Mouse (Mus musculus) intestine, embryonic 14.5 days (tissue): Measurements from ENCODE around the gene Smchd1. TPM values are rescaled to one million over a fixed set of nuclear protein-coding genes. Genes with fewer than 3 reads are reported as not detected.

ENCODE experiments used
- ATAC-seq: fragments of 200-750 bp; cut with Nextera tagmentation; replicated peaks from 2 replicates; pipeline ENCODE4 v1.8.0; 2017; ENCODE audit warnings: low read depth, moderate number of reproducible peaks, moderate TSS enrichment, moderate library complexity; ENCODE audit not compliant: low FRiP score, low TSS enrichment
- DNase-seq: peaks from one replicate; pipeline ENCODE4 v3.0.0-alpha.2; 2018; ENCODE audit warnings: low spot score
- H3K27ac ChIP-seq: fragments of 300-500 bp; sonication (generic); 2 replicates; pipeline ENCODE4 v1.5.1; 2014; ENCODE audit warnings: low read depth, mild to moderate bottlenecking, control low read depth
- H3K27me3 ChIP-seq: fragments of 300-500 bp; sonication (generic); replicated peaks from 2 replicates; pipeline ENCODE4 v1.6.1; 2014; ENCODE audit warnings: low read length, control low read depth; ENCODE audit not compliant: control insufficient read depth, insufficient read depth
- H3K36me3 ChIP-seq: fragments of 300-500 bp; sonication (generic); 2 replicates; pipeline ENCODE4 v1.6.1; 2014; ENCODE audit warnings: low read length, control low read depth; ENCODE audit not compliant: control insufficient read depth, insufficient read depth
- H3K4me1 ChIP-seq: fragments of 300-500 bp; sonication (generic); replicated peaks from 2 replicates; pipeline ENCODE4 v1.6.1; 2014; ENCODE audit warnings: low read length, control low read depth, mixed read lengths; ENCODE audit not compliant: control insufficient read depth, insufficient read depth
- H3K4me2 ChIP-seq: fragments of 300-500 bp; sonication (generic); 2 replicates; pipeline ENCODE4 v1.6.1; 2014; ENCODE audit warnings: low read length
- H3K4me3 ChIP-seq: fragments of 300-500 bp; sonication (generic); 2 replicates; pipeline ENCODE4 v1.5.1; 2014; ENCODE audit warnings: low read depth, low read length, control low read depth, mixed read lengths
- H3K9ac ChIP-seq: fragments of 300-500 bp; sonication (generic); 2 replicates; pipeline ENCODE4 v1.6.1; 2014; ENCODE audit warnings: mild to moderate bottlenecking, low read length
- H3K9me3 ChIP-seq: fragments of 300-500 bp; sonication (generic); 2 replicates; pipeline ENCODE4 v1.6.1; 2016; ENCODE audit warnings: low read length, control low read depth; ENCODE audit not compliant: control insufficient read depth
- whole genome bisulfite sequencing: fragments of 180-500 bp; shearing (Covaris S2); extraction: QIAGEN DNeasy Blood & Tissue Kit; methylation state at CpG from one replicate; pipeline ENCODE4 v1.1.7; 2014; 5-methylcytosine and 5-hydroxymethylcytosine counted together
- polyA plus RNA-seq: library from polyadenylated mRNA; unstranded; fragments of >200 nt; fragmentation: Nextera tagmentation; extraction: Ambion mirVana; gene quantifications from 2 replicates; pipeline ENCODE4 v1.2.1, GENCODE M21; 2014

The Smchd1 gene
- 81.8 and 83.5 TPM in 2 replicates for polyA plus RNA-seq

DNA sequence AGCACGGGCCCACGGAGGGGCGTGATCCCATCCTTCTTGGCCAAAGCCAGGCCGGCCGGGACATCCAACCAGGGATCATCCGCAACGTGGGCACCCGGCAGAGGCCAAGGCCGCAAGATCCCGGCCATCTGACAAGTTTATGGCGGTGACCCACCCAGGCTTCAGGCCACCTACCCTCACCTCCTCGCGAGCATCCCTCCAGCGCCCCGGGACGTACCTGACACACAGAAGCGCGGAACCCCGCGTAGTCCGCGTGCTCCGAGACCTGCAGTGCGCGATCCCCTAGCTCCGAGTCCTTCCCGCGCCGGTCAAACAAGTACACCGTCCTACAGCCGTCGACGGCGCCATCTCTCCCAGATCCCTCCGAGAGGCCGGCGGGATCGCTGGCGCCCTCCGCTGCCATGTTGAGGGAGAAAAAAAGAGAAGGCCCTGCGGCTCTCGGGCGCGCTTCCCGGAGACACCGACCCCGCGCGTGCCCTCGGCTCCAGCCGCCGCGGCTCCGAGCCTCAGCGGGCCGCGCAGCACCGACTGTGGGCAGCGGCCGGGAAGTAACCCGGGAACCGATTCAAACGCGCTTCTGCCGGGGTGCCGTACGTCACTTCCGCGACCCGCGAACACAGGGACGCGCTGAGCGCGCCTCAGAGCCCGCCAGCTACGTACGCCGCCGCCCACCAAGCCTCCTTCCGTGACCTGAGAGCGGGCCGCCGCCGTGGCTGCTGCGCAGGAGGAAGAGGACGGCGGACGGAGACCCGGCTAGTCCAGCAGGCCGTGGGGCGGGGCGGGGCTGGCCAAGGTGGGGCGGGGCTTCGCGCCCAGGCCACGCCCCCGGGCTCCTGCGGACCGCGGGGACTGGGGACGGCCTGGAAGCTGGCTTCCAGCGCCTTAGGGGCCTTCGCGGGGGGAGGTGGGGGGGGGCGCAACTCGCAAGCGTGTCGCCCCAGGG is at the start of gene Smchd1:
TSS of gene Smchd1 (minus strand) at position 582 of the 943 bp plus-strand sequence.
- DNase-seq (peak; percentile 92), ATAC-seq (peak; percentile 93)
- peaks cover 9% of the 10 kb centered on the region; the same call in 1 of the 2 replicates for H3K4me1 ChIP-seq
- no peaks in the 10 kb centered on the region for H3K36me3 ChIP-seq
- H3K27ac ChIP-seq = peak within 1 kb of the TSS; percentile 86
- no peaks in the 10 kb centered on the region for H3K27me3 ChIP-seq
- under 1% methylated on average over 83 of the region's 109 CpGs for WGBS
- no peaks in the 10 kb centered on the region for H3K9me3 ChIP-seq
- peak within 1 kb of the TSS; percentile 52 for H3K4me2 ChIP-seq
- H3K4me3 ChIP-seq = peak within 1 kb of the TSS; percentile 86
- peak within 1 kb of the TSS; percentile 64 for H3K9ac ChIP-seq

DNA sequence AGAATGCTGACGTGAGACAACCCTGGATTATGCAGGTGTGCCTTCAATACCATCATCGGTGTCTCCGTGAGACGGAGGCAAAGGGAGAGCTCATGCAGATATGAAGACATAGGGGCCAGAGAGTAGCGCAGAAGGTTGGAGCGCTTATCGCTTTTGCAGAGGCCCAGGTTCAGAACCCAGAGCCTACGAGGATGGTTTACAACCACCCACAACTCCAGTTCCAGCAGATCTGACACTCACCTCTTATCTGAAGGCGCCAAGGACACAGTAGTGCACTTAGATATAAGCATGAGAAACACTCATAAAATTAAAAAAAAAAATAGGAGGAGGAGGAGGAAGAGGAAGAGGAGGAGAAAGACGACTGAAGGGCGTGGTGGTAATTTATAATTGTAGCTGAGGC is 35.2 kb upstream of the Smchd1 start:
- Histone ChIP-seq H3K9ac (no peak overlapping the region), H3K4me2 (no peak overlapping the region), H3K4me1 (no peaks in the 10 kb centered on the region), H3K27ac (no peak overlapping the region), H3K27me3 (no peaks in the 10 kb centered on the region), H3K9me3 (no peaks in the 10 kb centered on the region), H3K36me3 (peaks cover 88% of the 10 kb centered on the region), H3K4me3 (no peak overlapping the region)
- ATAC-seq (no peak), DNase-seq (no peak)
- WGBS = 95% methylated on average over 11 of the region's 11 CpGs

DNA sequence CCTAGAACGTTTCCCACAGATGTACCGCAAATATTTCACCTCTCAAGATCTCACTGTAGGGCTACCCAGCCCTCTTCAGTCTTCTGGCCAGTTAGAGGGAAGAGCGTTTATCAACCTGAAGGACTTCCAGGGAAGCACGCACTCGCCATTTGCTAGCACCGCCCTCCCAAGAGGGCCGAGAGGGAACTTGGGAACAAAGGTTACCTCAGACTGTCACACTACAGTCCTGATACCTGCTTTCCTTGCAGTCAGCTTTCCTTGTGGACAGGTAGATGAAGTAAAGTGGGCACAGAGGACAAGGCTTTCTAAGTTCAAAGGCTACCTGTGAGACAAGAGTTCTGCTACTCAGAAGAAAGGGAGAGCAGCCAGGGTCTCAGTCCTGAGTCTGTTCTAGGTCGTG is 31.7 kb upstream of the Smchd1 start:
- Histone ChIP-seq H3K4me2 (no peak overlapping the region), H3K9me3 (no peaks in the 10 kb centered on the region), H3K9ac (no peak overlapping the region), H3K36me3 (peaks cover 83% of the 10 kb centered on the region), H3K27me3 (no peaks in the 10 kb centered on the region), H3K4me1 (no peaks in the 10 kb centered on the region), H3K4me3 (no peak overlapping the region), H3K27ac (no peak overlapping the region)
- no peak for DNase-seq
- no peak for ATAC-seq
- 88% methylated on average over 8 of the region's 8 CpGs for WGBS

DNA sequence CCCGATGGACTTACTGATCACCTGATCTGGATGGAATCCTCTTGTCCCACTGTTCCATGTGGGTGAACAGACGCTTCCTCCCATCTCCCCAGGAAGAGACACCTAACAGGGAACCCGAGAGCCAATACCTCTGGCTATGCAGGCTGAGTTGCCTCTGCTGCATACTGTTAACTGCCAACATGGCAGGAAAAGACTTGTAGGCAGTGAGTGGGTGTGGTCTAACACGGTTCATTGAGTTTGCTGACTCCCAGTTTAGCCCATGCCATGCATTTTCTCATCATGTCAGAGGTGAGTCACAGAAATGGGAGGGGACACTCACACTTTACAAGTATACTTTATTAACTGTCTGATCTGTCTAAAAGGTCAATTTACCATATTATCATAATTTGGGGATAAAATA is 20.6 kb upstream of the Smchd1 start:
- Histone ChIP-seq H3K4me2 (no peak overlapping the region), H3K9me3 (no peaks in the 10 kb centered on the region), H3K27ac (no peak overlapping the region), H3K4me1 (no peaks in the 10 kb centered on the region), H3K4me3 (no peak overlapping the region), H3K9ac (no peak overlapping the region), H3K27me3 (no peaks in the 10 kb centered on the region), H3K36me3 (peaks cover 57% of the 10 kb centered on the region)
- DNase-seq = no peak
- no peak for ATAC-seq
- WGBS = 93% methylated on average over 4 of the region's 4 CpGs

DNA sequence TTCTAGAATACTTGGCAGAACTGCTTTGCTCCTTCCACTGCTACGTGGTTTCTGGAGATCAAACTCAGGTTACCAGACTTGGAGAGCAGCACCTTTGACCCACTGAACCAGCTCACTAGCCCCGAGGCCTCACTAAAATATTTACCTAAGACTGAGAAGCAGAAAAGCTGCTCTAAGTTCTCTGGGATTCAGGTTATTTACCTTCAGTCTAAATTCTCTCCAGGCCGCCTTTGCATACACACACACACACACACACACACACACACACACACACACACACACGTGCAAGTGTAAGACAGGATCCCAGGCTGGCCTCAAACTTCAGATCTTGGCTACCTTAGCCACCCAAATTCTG is 16.2 kb upstream of the Smchd1 start:
- no peak overlapping the region for H3K4me3 ChIP-seq
- peaks cover 17% of the 10 kb centered on the region for H3K36me3 ChIP-seq
- H3K27ac ChIP-seq = no peak overlapping the region
- DNase-seq = no peak
- H3K4me1 ChIP-seq = 0 out of 2 replicates have a peak, but pooled peaks cover 4% of the 10 kb centered on the region
- no peak for ATAC-seq
- no peaks in the 10 kb centered on the region for H3K27me3 ChIP-seq
- H3K9ac ChIP-seq = no peak overlapping the region
- WGBS = 28% methylated on average over 4 of the region's 4 CpGs
- no peak overlapping the region for H3K4me2 ChIP-seq
- H3K9me3 ChIP-seq = no peaks in the 10 kb centered on the region

DNA sequence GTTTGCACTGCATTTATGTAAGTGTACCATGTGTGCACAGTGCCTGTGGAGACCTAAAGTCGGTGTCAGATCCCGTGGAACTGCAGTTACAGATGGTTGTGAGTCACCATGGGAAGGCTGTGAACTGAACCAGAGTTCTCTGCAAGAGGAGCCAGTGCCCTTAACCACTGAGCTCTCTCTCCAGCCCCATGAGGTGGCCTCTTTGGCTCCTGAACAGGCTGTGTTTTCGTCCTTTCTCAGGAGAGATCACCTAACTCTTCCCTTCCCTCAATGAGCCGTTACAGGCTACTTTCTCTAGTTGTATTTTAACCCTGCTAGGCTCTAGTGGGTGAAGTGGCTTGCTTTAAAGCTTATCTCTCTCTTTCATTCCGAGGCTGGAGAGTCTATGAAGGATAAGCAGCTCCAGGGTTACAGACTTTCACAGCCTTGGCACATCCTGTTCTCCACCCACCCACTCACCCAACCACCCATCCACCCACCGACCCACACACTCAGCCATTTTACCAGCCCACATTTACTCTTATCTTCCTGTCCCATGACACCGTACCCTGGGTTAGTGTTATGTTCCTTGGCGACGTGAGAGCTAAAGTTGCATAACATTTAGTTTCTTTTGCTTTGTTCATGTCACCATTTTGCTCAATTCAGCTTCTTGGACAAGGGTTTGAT is 15.7 kb upstream of the Smchd1 start:
- Histone ChIP-seq H3K4me3 (no peak overlapping the region), H3K27ac (no peak overlapping the region), H3K9ac (no peak overlapping the region), H3K36me3 (peaks cover 13% of the 10 kb centered on the region), H3K27me3 (no peaks in the 10 kb centered on the region), H3K9me3 (no peaks in the 10 kb centered on the region), H3K4me2 (no peak overlapping the region), H3K4me1 (peaks cover 8% of the 10 kb centered on the region)
- 67% methylated on average over 9 of the region's 9 CpGs for WGBS
- no peak for ATAC-seq
- no peak for DNase-seq

DNA sequence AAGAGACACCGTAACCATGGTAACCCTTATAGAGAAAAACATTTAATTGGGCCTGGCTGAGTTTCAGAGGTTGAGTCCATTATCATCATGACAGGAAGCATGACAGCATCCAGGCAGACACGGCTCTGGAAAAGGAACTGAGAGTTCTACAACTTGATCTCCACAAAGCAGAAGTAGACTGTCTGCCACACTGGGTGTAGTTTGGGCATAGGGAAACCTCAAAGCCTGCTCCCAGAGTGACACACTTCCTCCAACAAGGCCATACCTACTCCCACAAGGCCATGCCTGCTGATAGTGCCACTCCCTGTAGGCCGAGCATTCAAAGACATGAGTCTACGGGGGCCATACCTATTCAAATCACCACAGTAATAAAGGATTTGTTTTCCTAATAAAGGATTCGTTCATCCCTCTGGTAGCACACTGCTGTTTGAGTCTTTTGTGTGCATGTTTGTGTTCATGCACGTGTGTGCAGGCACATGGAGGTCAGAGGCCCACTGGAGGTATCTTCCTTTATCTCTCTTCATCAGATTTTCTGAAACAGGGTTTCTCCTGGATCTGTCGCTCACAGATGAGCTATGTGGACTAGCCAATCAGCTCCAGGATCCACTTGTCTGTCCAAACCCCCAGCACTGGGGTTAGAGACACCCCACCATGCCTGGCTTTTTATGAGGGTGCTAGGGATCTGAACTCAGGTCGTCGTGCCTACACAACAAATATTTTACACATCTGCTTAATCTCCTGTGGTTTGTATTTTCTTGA is 14.7 kb upstream of the Smchd1 start:
- no peak overlapping the region for H3K9ac ChIP-seq
- no peak overlapping the region for H3K27ac ChIP-seq
- H3K9me3 ChIP-seq = no peaks in the 10 kb centered on the region
- 80% methylated on average over 9 of the region's 9 CpGs for WGBS
- DNase-seq = no peak
- H3K4me2 ChIP-seq = no peak overlapping the region
- no peaks in the 10 kb centered on the region for H3K27me3 ChIP-seq
- peaks cover 8% of the 10 kb centered on the region for H3K4me1 ChIP-seq
- peaks cover 4% of the 10 kb centered on the region for H3K36me3 ChIP-seq
- no peak for ATAC-seq
- no peak overlapping the region for H3K4me3 ChIP-seq

DNA sequence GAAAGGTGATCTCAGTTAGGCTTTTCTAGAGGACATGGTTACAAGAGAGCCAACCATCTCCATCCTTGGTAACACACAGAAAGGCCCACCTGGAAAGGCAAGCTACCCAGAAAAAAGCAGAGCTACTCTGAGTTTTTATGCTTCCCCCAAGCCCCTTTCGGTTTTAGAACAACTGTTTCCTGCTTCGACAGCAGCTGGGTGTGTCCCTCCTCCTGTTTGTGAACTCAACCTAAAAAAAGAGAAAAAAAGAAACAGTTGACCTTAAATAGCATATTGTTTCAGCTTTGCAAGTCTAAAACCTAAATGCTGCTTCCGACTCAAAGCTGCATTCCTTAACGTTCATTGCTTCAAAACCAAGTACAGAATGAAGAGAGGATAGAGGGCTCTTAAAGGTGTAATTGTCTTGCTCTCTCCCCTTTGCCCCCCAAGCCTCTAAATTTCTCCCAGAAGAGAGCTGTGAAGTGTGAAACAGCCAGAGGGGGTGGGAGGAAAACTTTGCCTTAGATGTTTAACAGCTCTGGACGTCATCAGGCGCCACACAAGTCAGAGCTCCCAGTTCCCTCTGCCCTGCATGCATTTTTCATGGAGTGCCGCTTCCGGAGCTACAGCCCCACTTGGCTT is 11.2 kb upstream of the Smchd1 start:
- DNase-seq = no peak
- Histone ChIP-seq H3K9ac (0 out of 2 replicates have a peak overlapping the region, but pooled peaks have one; percentile 10), H3K9me3 (no peaks in the 10 kb centered on the region), H3K27ac (peak overlapping the region; percentile 20; the same call in 1 of the 2 replicates), H3K4me1 (peaks cover 8% of the 10 kb centered on the region), H3K27me3 (no peaks in the 10 kb centered on the region), H3K4me2 (peak overlapping the region; percentile 8; the same call in 1 of the 2 replicates), H3K36me3 (no peaks in the 10 kb centered on the region), H3K4me3 (no peak overlapping the region)
- ATAC-seq = no peak
- 24% methylated on average over 8 of the region's 8 CpGs for WGBS
